Mouse (Mus musculus): ENCODE data around the gene Higd1b. TPM values are rescaled to one million over a fixed set of nuclear protein-coding genes. Genes with fewer than 3 reads are reported as not detected.

The Higd1b gene
- total RNA-seq (2023) = not detected

DNA sequence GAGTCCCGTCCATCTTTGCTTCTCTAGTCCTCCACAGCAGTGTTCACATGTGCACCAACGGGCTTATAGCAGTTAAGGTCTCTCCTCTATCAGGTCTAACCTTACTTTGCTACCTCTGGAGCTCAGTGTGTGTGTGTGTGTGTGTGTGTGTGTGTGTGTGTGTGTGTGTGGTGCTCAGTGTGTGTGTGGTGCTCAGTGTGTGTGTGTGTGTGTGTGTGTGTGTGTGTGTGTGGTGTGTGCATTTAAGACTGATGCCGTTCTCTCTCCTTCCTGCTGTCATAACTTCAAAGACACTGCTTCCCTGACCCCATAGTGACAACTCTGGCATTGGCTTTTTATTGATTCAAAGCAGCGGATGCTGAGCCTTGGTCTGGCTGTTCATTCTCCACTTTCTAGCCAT lies at the start of gene Higd1b:
TSS of gene Higd1b (plus strand) at position 301 of the 400 bp plus-strand sequence.

DNA sequence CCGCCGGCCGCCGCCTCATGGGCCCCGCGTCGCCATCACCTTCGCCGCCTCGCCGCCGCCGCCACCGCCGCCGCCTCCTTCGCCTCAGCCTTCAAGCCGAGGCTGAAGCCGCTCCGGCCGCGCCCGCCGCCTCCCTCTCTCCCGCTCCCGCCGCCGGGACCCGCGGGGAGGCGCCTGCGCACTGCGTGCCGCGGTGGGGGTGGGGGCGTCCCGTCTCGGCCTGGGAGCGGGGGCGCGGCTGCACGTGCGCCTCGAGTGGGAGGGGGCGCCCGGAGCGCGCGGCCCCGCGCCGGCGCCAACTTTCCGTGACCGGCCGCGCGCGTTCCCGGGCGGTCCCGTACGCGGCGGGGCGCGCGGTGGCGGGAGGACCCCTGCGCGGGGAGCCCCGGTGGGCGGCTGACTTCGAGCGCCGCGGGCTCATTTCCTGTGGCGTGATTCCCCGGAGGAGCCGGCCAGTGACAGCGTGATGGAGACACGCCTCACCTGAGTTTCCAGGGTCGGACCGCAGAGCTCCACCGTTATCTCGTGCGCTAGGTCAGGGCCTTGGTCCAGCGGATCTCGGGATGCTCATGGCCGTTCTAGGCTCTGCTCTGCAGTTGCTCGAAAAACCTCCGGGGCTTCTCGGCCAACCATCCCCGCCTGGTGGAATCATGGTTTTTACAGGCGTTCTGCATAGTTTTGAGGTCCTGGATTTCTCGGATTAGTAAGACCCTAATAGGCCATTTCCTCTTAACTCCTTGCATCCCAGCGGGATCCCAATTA lies 16.4 kb upstream of the Higd1b start, which contains the start of gene Gjc1:
TSS of gene Gjc1 (minus strand) at position 680 of the 762 bp plus-strand sequence.

DNA sequence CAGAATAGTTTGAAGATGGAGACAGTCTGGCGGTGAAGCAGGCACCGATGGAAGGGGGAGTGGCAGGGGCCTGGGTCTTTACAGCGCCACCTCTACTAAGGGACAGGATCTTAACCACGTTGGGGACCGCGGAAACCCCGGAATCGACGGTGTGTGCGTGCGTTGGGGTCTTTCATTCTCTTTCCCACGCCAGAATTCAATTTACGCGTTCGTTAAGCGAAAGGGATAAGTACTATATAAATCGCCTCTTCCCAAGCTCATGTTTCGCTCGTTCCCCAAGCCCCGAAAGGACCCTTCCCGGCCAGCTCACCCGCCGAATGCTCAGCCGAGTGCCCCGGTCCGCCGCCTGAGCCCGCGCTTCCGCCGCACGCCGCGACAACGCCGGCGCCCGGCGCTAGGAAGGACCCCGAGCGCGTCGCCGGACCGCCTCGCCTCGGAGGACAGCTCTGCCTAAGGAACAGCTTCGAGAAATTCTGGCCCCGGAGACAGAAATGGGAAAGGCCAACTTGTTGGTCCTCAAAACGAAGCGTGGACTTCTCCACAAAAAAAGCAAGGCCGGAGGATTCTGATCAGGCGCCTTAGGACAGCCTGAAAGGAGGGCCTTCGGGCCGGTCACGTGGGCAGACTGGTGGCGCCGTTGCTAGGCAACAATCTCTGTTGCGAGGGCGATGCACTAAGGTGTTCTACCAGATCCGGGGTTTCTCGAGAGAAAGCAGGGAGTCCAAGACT lies 45.1 kb downstream of the Higd1b start, which contains the start of the genes Eftud2 and Ccdc103:
TSS of gene Eftud2 (minus strand) at position 401 of the 729 bp plus-strand sequence.
TSS of gene Ccdc103 (plus strand) at position 620 of the 729 bp plus-strand sequence.

DNA sequence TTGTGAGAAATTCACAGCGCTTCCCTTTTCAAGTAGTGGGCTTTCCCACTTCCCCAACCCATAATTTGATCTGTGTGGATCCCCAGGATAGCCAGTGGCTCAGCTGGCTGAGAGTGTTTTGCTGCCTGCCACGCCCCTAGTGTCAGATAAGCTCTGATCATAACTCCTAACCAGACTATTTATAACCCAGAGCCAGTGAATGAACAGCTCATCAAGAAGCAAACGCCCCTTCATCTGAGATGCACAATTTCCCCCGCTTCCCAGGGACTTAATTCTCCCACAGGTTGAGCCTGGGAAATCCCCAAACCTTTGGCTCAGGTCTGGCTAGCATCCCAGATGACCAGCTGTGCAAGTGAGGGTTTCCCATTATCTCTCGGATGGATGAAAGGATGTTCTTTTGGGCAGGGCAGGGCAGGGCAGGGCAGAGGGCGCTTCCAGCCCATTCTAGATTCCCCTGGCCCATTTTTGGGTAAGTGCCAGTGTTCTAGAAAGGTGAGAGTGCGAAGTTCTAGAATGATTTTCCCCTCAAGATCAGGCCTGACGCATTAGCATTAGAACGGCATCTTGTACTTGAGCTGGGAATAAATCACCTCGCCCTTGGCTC lies 49.1 kb downstream of the Higd1b start, which contains the start of gene Fam187a:
TSS of gene Fam187a (plus strand) at position 554 of the 604 bp plus-strand sequence.

Other genes with a start within 250 kb of the Higd1b start
- not detected for gene Fzd2, start 231.5 kb upstream of the Higd1b start, total RNA-seq (2023)
- gene Meioc, start 172.1 kb upstream of the Higd1b start, total RNA-seq (2023) = not detected
- 36.7 TPM for gene Ccdc43, start 138.1 kb upstream of the Higd1b start, total RNA-seq (2023)
- gene Adam11, start 74.4 kb upstream of the Higd1b start, total RNA-seq (2023) = 2.6 TPM
- not detected for gene Gjc1, start 16.1 kb upstream of the Higd1b start, total RNA-seq (2023)
- 128 TPM for gene Eftud2, start 45.1 kb downstream of the Higd1b start, total RNA-seq (2023)
- not detected for gene Ccdc103, start 45.4 kb downstream of the Higd1b start, total RNA-seq (2023)
- not detected for gene Fam187a, start 49.3 kb downstream of the Higd1b start, total RNA-seq (2023)
- gene Gfap, start 65.1 kb downstream of the Higd1b start, total RNA-seq (2023) = not detected
- gene Kif18b, start 89.3 kb downstream of the Higd1b start, total RNA-seq (2023) = 1.1 TPM
- gene C1ql1, start 110.8 kb downstream of the Higd1b start, total RNA-seq (2023) = not detected
- 58.4 TPM for gene Nmt1, start 192.3 kb downstream of the Higd1b start, total RNA-seq (2023)
- 13.4 TPM for gene Dcakd, start 192.5 kb downstream of the Higd1b start, total RNA-seq (2023)